11 mouse cellular contexts compared by ENCODE assay signal in genomic region chr16:95827402-95827737, GRCm38 (mm10).
A peak's percentile ranks its signal among the peaks of the same experiment; 100 is the strongest.
DNase-seq lines count a peak whose midpoint lies in the region; ATAC-seq and TF ChIP-seq lines count a peak whose summit lies in the region.
"Had no signal": no experiment of that assay in that cellular context is flagged by ENCODE, and none has a peak within 500 bp of the region (broad histone marks: within the 10 kb centered on the region; RNA-seq: fewer than 3 reads in every experiment).

No protein-coding gene starts in this region.

- H3K27me3 ChIP-seq in midbrain, embryonic 15.5 days (replicated peaks): no peaks in the 10 kb centered on the region
- H3K27me3 ChIP-seq in forebrain, embryonic 11.5 days (ENCODE audit: control insufficient read depth, insufficient read depth, low read length): no peaks in the 10 kb centered on the region
- H3K27me3 ChIP-seq: limb, embryonic 12.5 days had no signal

- WGBS in midbrain, embryonic 15.5 days: 82% methylated on average over 6 of the region's 6 CpGs
- 82% methylated on average over 6 of the region's 6 CpGs for WGBS in forebrain, embryonic 11.5 days

- no peaks in the 10 kb centered on the region for H3K9me3 ChIP-seq in midbrain, embryonic 15.5 days
- H3K9me3 ChIP-seq in forebrain, embryonic 11.5 days (ENCODE audit: control insufficient read depth, low read length): no peaks in the 10 kb centered on the region
- H3K9me3 ChIP-seq: limb, embryonic 12.5 days had no signal

- 0 out of 2 replicates have a peak overlapping the region, but pooled peaks have one; percentile 28 for H3K27ac ChIP-seq in embryonic fibroblast, embryonic 13.5 days (ENCODE audit: insufficient read depth, low read length)
- H3K27ac ChIP-seq in midbrain, embryonic 15.5 days: no peak overlapping the region
- H3K27ac ChIP-seq in forebrain, embryonic 11.5 days (ENCODE audit: low read depth, low read length): no peak overlapping the region
- H3K27ac ChIP-seq: hindbrain, postnatal 0 days; limb, embryonic 12.5 days had no signal

- H3K4me2 ChIP-seq in midbrain, embryonic 15.5 days: no peak overlapping the region
- H3K4me2 ChIP-seq in forebrain, embryonic 11.5 days (ENCODE audit: low read depth, low read length, severe bottlenecking): no peak overlapping the region
- H3K4me2 ChIP-seq: limb, embryonic 12.5 days had no signal

- TF ChIP-seq POLR2A in embryonic fibroblast, embryonic 13.5 days (IDR thresholded peaks at IDR 0.05; ENCODE audit: low read depth, low read length): no peak

- H3K9ac ChIP-seq in midbrain, embryonic 15.5 days: no peak overlapping the region
- H3K9ac ChIP-seq in forebrain, embryonic 11.5 days (ENCODE audit: low read length): no peak overlapping the region
- H3K9ac ChIP-seq: limb, embryonic 12.5 days had no signal

- H3K4me3 ChIP-seq in embryonic fibroblast, embryonic 13.5 days (ENCODE audit: insufficient read depth, low read length): no peak overlapping the region
- H3K4me3 ChIP-seq in midbrain, embryonic 15.5 days: no peak overlapping the region
- H3K4me3 ChIP-seq in forebrain, embryonic 11.5 days (ENCODE audit: low read depth, low read length): no peak overlapping the region
- H3K4me3 ChIP-seq: limb, embryonic 12.5 days had no signal

- DNase-seq in layer of hippocampus, adult 11-12 months (ENCODE audit: low spot score): peak; percentile 41
- DNase-seq in layer of hippocampus, postnatal 25 days (ENCODE audit: extremely low spot score in 1 of 2, low spot score in 1 of 2): no peak
- DNase-seq in forebrain, embryonic 11.5 days (ENCODE audit: low spot score): no peak
- no peak for DNase-seq in adrenal gland, adult 2 months
- DNase-seq: right cerebral cortex, postnatal 4 days had no signal

- H3K36me3 ChIP-seq in midbrain, embryonic 15.5 days (replicated peaks): no peaks in the 10 kb centered on the region
- H3K36me3 ChIP-seq in forebrain, embryonic 11.5 days (ENCODE audit: control insufficient read depth, insufficient read depth, low read length): no peaks in the 10 kb centered on the region
- H3K36me3 ChIP-seq: limb, embryonic 12.5 days had no signal

- ATAC-seq in CD4-positive, CD25-positive, alpha-beta regulatory T cell, adult 4 months: peak; percentile 85
- peak; percentile 86 for ATAC-seq in neutrophil, adult 5-6 weeks (ENCODE audit: extremely low read depth, insufficient number of reproducible peaks, low FRiP score, poor library complexity, severe bottlenecking)
- no peak for ATAC-seq in midbrain, embryonic 15.5 days (replicated peaks)
- ATAC-seq in forebrain, embryonic 11.5 days (replicated peaks; ENCODE audit: low FRiP score): no peak
- ATAC-seq: hindbrain, postnatal 0 days had no signal

- TF ChIP-seq CTCF in embryonic fibroblast, embryonic 13.5 days (IDR thresholded peaks at IDR 0.05; ENCODE audit: borderline replicate concordance, insufficient read depth, low read length): no peak

- peaks cover 11% of the 10 kb centered on the region; the same call in 1 of the 2 replicates for H3K4me1 ChIP-seq in embryonic fibroblast, embryonic 13.5 days (ENCODE audit: control insufficient read depth, insufficient read depth, low read length)
- H3K4me1 ChIP-seq in midbrain, embryonic 15.5 days: peaks cover 23% of the 10 kb centered on the region
- H3K4me1 ChIP-seq in forebrain, embryonic 11.5 days (replicated peaks; ENCODE audit: control insufficient read depth, insufficient read depth, low read length): peaks cover 7% of the 10 kb centered on the region; the same call in 1 of the 2 replicates

Comparison
In these comparisons a context has a peak if more than half of its experiments do, and no peak if none do; other contexts are left out.
1. ATAC-seq: peak in CD4-positive, CD25-positive, alpha-beta regulatory T cell, adult 4 months (single experiment) and neutrophil, adult 5-6 weeks (single experiment); none in midbrain, embryonic 15.5 days (single experiment) and forebrain, embryonic 11.5 days (single experiment).